Mouse (Mus musculus) hindbrain, embryonic 12.5 days (tissue): Measurements from ENCODE around the gene Erbb4. TPM values are rescaled to one million over a fixed set of nuclear protein-coding genes. Genes with fewer than 3 reads are reported as not detected.

Experiments used
- ATAC-seq: fragments of 200-750 bp; cut with Nextera tagmentation; 2 replicates; pipeline ENCODE4 v1.8.0; 2017; ENCODE audit warnings: moderate TSS enrichment; ENCODE audit not compliant: low FRiP score
- H3K27ac ChIP-seq: fragments of 300-500 bp; sonication (generic); 2 replicates; pipeline ENCODE4 v1.5.1; 2016; ENCODE audit warnings: mild to moderate bottlenecking
- H3K27me3 ChIP-seq: fragments of 300-500 bp; sonication (generic); 2 replicates; pipeline ENCODE4 v1.6.1; 2016; ENCODE audit warnings: mild to moderate bottlenecking
- H3K36me3 ChIP-seq: fragments of 300-500 bp; sonication (generic); 2 replicates; pipeline ENCODE4 v1.6.1; 2016; ENCODE audit warnings: mild to moderate bottlenecking
- H3K4me1 ChIP-seq: fragments of 300-500 bp; sonication (generic); 2 replicates; pipeline ENCODE4 v1.6.1; 2016
- H3K4me2 ChIP-seq: fragments of 300-500 bp; sonication (generic); replicated peaks from 2 replicates; pipeline ENCODE4 v1.6.1; 2016; ENCODE audit warnings: mild to moderate bottlenecking
- H3K4me3 ChIP-seq: fragments of 300-500 bp; sonication (generic); 2 replicates; pipeline ENCODE4 v1.5.1; 2016; ENCODE audit warnings: mild to moderate bottlenecking
- H3K9ac ChIP-seq: fragments of 300-500 bp; sonication (generic); 2 replicates; pipeline ENCODE4 v1.6.1; 2016; ENCODE audit warnings: mild to moderate bottlenecking, moderate library complexity
- H3K9me3 ChIP-seq: fragments of 300-500 bp; sonication (generic); replicated peaks from 2 replicates; pipeline ENCODE4 v1.6.1; 2016; ENCODE audit warnings: mild to moderate bottlenecking
- WGBS: fragments of 180-500 bp; shearing (Covaris S2); methylation state at CpG from one replicate; pipeline ENCODE4 v1.1.7; 2016; 5-methylcytosine and 5-hydroxymethylcytosine counted together
- polyA plus RNA-seq: library from polyadenylated mRNA; unstranded; fragments of >200 nt; fragmentation: Nextera tagmentation; extraction: Ambion mirVana; gene quantifications from 2 replicates; pipeline ENCODE4 v1.2.1, GENCODE M21; 2016

Erbb4 gene
- polyA plus RNA-seq, 1 experiment from 2014 or later: 9.2 TPM

DNA sequence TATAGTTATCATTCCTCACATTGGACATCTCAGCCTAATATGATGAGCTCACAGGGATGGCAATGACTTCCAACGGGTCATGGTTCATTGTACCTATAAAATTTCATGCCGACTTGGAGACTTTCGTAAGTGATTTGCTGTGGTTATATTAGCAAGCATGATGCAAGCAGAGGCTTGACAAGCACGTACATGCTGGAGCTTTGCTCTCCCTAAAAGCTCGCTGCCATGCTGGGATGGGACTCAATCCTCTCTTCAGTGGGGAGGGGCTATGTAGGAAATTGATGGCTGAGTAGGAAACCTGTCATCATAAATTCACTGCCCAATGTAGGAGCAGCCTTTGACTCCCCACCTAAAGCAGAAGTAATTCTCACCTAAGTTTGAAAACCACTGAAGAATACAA, 992.1 kb downstream of the Erbb4 start:
- Histone ChIP-seq H3K36me3 (no peaks in the 10 kb centered on the region), H3K27ac (no peak overlapping the region), H3K9me3 (no peaks in the 10 kb centered on the region), H3K27me3 (no peaks in the 10 kb centered on the region), H3K9ac (no peak overlapping the region), H3K4me1 (peaks cover 5% of the 10 kb centered on the region; the same call in 1 of the 2 replicates), H3K4me3 (no peak overlapping the region), H3K4me2 (no peak overlapping the region)
- ATAC-seq: no peak
- 90% methylated on average over 5 of the region's 5 CpGs for WGBS

DNA sequence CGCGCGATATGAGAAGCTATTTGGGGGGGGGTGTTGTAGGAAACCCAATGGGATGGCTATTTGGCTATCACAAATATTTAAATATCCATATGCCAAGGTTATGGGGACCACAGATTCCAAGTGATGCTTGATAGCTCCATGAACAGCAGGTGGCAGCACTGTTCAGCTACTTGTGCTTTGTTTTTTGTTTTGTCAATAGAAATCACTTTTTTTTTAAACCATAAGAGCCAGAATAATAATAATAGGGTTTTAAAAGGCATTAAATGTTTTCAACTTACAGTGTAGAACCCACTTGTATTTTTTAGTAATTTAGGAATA, 1001.4 kb downstream of the Erbb4 start:
- Histone ChIP-seq H3K9me3 (no peaks in the 10 kb centered on the region), H3K27me3 (no peaks in the 10 kb centered on the region), H3K4me2 (no peak overlapping the region), H3K4me3 (no peak overlapping the region), H3K9ac (no peak overlapping the region), H3K4me1 (no peaks in the 10 kb centered on the region), H3K27ac (no peak overlapping the region), H3K36me3 (no peaks in the 10 kb centered on the region)
- 75% methylated on average over 3 of the region's 3 CpGs for WGBS
- ATAC-seq: no peak

DNA sequence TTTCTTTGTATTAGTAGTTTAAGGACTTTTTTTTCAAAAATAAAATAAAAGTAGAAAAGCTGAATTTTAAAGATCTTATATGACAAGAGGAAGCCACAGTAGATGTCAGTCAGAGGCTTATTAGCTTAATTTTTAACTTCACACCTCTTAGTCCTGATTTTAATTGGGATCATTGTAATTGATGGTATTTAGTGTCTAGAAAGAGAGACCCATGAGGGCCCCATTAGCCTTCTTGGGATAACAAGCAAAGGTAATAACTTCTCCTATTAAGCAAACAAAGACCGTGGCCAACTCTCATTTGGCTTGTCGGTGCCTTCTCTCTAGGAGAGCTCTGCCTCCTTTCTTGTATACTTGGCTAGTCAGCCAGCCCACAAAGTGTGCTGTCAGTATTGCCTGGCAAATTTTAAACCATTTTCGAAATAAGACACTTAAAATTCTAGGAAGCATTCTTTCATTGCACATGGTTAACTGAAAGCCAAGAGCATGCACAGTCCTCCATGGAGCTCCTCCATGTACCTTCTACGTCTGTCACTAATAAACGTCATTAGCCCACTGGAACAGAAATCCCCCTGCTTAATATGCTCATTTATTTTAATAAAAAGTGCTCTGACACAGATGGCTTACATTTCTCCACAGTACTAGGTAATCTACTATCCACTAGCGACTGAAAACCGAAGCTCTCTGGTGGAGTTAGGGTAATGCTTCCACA, 1001.9 kb downstream of the Erbb4 start:
- no peaks in the 10 kb centered on the region for H3K27me3 ChIP-seq
- H3K9me3 ChIP-seq: no peaks in the 10 kb centered on the region
- WGBS: 67% methylated on average over 7 of the region's 7 CpGs
- peak; percentile 73 for ATAC-seq
- H3K9ac ChIP-seq: no peak overlapping the region
- H3K27ac ChIP-seq: 0 out of 2 replicates have a peak overlapping the region, but pooled peaks have one; percentile 3
- no peak overlapping the region for H3K4me3 ChIP-seq
- H3K4me2 ChIP-seq: no peak overlapping the region
- no peaks in the 10 kb centered on the region for H3K4me1 ChIP-seq
- no peaks in the 10 kb centered on the region for H3K36me3 ChIP-seq

DNA sequence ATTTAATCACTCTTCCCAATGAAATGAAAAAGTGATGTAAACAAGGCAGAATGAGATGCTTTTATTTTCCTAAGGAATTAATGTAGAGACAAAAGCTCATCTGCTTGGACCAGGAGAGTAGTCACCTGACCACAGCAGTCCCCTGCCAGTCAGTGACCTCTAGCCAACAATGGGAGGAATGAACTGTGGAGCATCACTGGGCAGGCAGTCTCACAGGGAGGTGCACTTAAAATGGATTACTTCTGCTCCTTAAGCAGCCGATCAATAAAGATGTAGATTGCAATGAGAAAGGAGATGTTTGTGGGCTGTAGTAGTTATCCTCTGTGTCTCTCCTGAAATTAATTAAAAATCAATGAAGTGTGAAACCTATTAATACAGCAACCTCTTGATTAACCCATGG, 1018.2 kb downstream of the Erbb4 start:
- no peaks in the 10 kb centered on the region for H3K27me3 ChIP-seq
- no peak overlapping the region for H3K27ac ChIP-seq
- 63% methylated on average over 1 of the region's 1 CpGs for WGBS
- no peaks in the 10 kb centered on the region for H3K9me3 ChIP-seq
- no peaks in the 10 kb centered on the region for H3K36me3 ChIP-seq
- H3K4me3 ChIP-seq: no peak overlapping the region
- no peaks in the 10 kb centered on the region for H3K4me1 ChIP-seq
- ATAC-seq: 0 out of 2 replicates have a peak, but pooled peaks have one; percentile 50
- H3K9ac ChIP-seq: no peak overlapping the region
- H3K4me2 ChIP-seq: no peak overlapping the region

DNA sequence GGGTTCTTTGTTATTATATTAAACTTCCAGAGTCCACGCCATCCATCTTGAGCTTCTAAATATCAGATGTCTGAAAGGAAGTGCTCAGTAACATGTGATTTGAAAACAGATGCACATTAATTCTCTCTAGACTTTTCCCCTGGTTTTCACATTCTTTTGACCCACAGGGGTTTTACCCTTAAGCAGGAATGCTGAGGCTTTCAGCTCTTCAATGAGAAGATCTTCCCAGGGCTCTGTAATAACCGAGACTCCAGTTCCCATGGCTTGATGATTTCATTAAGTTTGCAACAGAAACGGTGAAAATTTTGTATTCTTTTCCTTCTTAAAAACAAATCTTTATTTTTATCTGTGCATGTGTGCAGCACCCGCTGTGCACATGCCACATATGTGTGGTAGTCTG, 1051.4 kb downstream of the Erbb4 start:
- Histone ChIP-seq H3K27ac (no peak overlapping the region), H3K36me3 (no peaks in the 10 kb centered on the region), H3K9me3 (no peaks in the 10 kb centered on the region), H3K9ac (no peak overlapping the region), H3K4me2 (no peak overlapping the region), H3K27me3 (no peaks in the 10 kb centered on the region), H3K4me1 (no peaks in the 10 kb centered on the region), H3K4me3 (no peak overlapping the region)
- ATAC-seq: no peak
- 77% methylated on average over 4 of the region's 4 CpGs for WGBS

DNA sequence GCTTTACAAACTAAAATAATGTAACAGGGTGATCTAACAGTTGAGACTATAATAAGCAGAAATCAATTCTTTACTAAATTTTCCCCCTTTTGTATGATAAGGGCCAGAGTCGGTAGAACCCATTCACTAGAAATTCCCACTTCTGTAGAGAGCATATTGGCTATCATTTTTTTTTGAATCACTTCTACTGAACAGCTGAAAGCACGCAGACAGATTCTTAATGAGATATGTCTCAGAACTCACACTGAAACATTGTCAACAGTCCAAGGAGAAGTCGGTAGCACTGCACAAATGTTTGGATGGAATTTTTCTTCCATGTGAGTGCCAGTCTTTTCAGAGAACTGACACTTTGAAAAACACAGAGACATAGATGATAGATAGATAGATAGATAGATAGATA, 1053.1 kb downstream of the Erbb4 start:
- H3K9me3 ChIP-seq: no peaks in the 10 kb centered on the region
- no peaks in the 10 kb centered on the region for H3K4me1 ChIP-seq
- no peaks in the 10 kb centered on the region for H3K36me3 ChIP-seq
- no peak overlapping the region for H3K27ac ChIP-seq
- no peaks in the 10 kb centered on the region for H3K27me3 ChIP-seq
- no peak overlapping the region for H3K4me3 ChIP-seq
- no peak for ATAC-seq
- H3K9ac ChIP-seq: no peak overlapping the region
- H3K4me2 ChIP-seq: no peak overlapping the region
- 80% methylated on average over 3 of the region's 3 CpGs for WGBS

DNA sequence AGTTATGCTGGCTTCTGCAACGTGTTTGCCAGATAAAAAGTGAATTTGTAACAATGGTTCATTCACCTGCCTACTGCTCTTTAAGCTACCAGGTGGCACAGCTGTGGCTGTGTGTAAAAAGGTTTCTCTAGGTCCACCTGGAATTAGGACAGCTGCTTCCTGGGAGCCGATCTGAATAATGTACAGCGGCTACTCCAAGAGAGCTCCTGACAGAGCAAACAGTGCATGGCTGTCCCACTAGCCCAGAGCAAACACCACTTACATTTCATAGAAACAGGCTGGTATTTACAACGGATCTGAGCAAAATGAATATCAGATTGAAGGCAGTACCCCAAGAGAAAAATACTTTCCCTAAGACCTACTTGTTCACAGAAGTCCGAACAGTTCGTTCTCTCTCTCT, 1058.0 kb downstream of the Erbb4 start:
- H3K4me3 ChIP-seq: no peak overlapping the region
- H3K9ac ChIP-seq: no peak overlapping the region
- peaks cover 13% of the 10 kb centered on the region; the same call in 1 of the 2 replicates for H3K4me1 ChIP-seq
- H3K27me3 ChIP-seq: no peaks in the 10 kb centered on the region
- no peak overlapping the region for H3K4me2 ChIP-seq
- ATAC-seq: no peak
- WGBS: 67% methylated on average over 6 of the region's 6 CpGs
- H3K27ac ChIP-seq: peak overlapping the region; percentile 52; the same call in 1 of the 2 replicates
- no peaks in the 10 kb centered on the region for H3K36me3 ChIP-seq
- no peaks in the 10 kb centered on the region for H3K9me3 ChIP-seq

DNA sequence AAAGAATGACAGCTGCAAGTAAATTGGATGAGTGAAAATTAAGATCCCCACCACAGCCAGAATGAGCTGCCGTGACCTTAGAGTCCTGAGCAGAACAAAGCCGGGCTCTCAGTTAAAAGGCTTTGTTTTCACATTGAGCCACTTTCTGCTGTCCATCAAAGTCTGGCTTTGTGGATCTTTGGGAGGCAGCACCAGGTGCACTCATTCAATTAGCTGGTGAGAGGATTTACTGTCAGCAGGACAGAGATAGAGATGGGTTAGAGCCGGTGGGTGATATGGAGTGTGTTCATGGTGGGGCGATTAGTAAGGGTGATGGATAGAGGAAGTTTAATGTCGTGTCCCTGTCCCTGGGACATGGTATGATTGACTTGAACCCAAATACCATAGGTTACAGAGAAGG, 1060.7 kb downstream of the Erbb4 start:
- Histone ChIP-seq H3K36me3 (no peaks in the 10 kb centered on the region), H3K27ac (peak overlapping the region; percentile 81), H3K9me3 (no peaks in the 10 kb centered on the region), H3K4me3 (peak overlapping the region; percentile 25; the same call in 1 of the 2 replicates), H3K4me1 (peaks cover 13% of the 10 kb centered on the region; the same call in 1 of the 2 replicates), H3K4me2 (peak overlapping the region; percentile 50), H3K27me3 (no peaks in the 10 kb centered on the region), H3K9ac (no peak overlapping the region)
- WGBS: 3% methylated on average over 5 of the region's 5 CpGs
- ATAC-seq: peak; percentile 91

DNA sequence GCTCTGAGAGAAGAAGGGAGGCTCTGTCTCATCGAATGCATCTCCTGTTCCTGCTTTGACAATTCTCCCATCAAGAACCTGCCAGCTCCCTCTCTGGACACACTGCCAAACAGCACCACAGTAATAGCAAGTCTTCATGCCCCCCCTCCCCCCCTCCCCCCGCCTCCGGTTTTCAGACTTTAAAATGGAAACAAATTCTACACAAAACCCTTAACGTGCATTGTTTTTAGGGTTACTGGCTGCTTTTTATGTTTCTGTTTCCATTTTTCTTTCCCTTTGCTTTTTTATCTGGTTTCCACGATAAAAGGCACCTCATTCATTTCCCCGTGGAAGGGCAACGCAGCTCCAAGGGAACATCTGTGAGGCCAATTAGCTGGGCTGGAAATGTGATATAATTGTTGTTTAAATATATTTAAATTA, 1061.3 kb downstream of the Erbb4 start:
- no peaks in the 10 kb centered on the region for H3K27me3 ChIP-seq
- ATAC-seq: peak; percentile 82
- H3K9ac ChIP-seq: peak overlapping the region; percentile 18; the same call in 1 of the 2 replicates
- no peaks in the 10 kb centered on the region for H3K9me3 ChIP-seq
- H3K4me3 ChIP-seq: peak overlapping the region; percentile 25
- peaks cover 13% of the 10 kb centered on the region; the same call in 1 of the 2 replicates for H3K4me1 ChIP-seq
- H3K4me2 ChIP-seq: peak overlapping the region; percentile 50
- WGBS: 5% methylated on average over 7 of the region's 7 CpGs
- peak overlapping the region; percentile 81 for H3K27ac ChIP-seq
- no peaks in the 10 kb centered on the region for H3K36me3 ChIP-seq

DNA sequence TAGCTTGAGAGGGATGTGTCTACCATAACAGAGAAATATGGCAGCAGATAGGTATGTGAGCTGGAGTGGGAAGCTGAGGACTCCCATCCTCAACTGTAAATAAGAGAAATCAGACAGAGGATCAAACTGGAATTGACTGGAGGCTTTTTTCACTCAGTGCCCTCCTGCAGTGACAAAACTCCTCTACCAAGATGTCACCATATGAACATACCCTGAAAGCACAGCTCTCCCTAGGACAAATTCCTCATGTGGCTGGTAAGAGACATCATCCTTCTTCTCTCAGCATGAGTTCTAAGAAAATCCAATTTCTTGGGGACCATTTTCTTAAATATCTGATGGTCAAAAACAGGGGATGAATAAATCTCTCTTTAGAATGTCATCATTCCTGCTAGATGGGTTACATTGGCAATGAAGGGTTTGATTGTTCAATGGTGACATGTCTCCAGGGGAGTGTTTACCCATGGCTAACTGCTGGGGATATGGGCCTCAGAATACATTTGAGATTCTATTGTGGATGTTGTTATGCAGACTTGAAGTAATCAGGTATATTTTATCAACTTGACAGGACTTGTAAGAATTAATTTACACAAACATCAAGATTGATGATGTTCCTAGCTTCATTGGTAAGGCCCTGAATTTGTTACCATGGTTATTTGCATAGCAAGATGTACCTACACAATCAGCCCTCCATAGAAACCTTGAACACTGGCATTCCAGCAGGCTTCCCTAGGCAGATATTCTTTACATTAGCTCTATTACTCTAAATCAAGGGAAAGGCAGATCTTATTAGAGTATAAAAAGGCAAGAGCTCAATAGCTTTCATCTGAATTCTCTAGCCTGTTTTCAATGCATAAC, 1083.5 kb downstream of the Erbb4 start:
- Histone ChIP-seq H3K4me2 (no peak overlapping the region), H3K9me3 (no peaks in the 10 kb centered on the region), H3K4me1 (no peaks in the 10 kb centered on the region), H3K9ac (no peak overlapping the region), H3K36me3 (no peaks in the 10 kb centered on the region), H3K27ac (no peak overlapping the region), H3K4me3 (no peak overlapping the region), H3K27me3 (no peaks in the 10 kb centered on the region)
- ATAC-seq: 0 out of 2 replicates have a peak, but pooled peaks have one; percentile 50

DNA sequence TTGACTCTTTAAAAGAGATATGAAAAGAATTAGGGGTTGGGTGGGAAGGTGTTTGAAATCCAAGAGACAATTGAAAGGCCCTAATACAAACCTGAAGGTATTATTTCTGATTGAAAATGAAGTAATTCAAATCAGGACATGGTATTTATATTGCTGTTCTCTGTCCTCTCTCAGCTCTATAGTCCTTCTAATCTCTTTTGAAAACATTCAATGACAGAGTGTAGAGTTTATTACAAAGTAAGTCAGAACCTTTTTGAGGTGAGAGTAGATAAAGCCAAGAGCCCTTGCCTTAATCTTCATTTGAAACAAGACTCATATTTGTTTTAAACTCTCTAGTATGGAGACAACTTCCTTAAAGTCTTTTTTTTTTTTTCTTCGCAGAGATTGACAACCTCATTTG, 1087.8 kb downstream of the Erbb4 start:
- WGBS: 92% methylated on average over 1 of the region's 1 CpGs
- H3K27ac ChIP-seq: no peak overlapping the region
- H3K9ac ChIP-seq: no peak overlapping the region
- no peaks in the 10 kb centered on the region for H3K27me3 ChIP-seq
- H3K4me1 ChIP-seq: no peaks in the 10 kb centered on the region
- no peaks in the 10 kb centered on the region for H3K9me3 ChIP-seq
- no peak overlapping the region for H3K4me3 ChIP-seq
- no peak overlapping the region for H3K4me2 ChIP-seq
- no peak for ATAC-seq
- no peaks in the 10 kb centered on the region for H3K36me3 ChIP-seq

DNA sequence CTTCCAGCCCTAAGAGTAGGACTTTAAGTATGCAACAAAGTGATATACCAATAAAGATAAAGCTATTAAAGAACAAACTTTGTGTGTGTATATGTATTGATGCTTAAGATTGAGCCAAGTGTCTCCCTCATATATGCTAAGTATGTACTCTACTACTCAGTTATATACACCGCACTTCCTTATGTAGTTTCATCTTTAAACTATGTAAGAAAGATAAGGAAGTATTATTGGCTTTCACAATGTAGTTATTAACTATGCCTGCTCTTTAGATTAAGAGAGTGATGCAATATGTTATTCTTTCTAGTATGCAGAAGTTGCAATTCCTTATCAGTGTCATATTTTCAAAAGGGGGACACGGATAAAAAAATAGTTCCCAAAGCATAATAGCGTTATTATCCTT, 1088.2 kb downstream of the Erbb4 start:
- WGBS: 90% methylated on average over 3 of the region's 3 CpGs
- no peaks in the 10 kb centered on the region for H3K27me3 ChIP-seq
- no peaks in the 10 kb centered on the region for H3K36me3 ChIP-seq
- no peaks in the 10 kb centered on the region for H3K4me1 ChIP-seq
- H3K27ac ChIP-seq: no peak overlapping the region
- no peaks in the 10 kb centered on the region for H3K9me3 ChIP-seq
- H3K9ac ChIP-seq: no peak overlapping the region
- ATAC-seq: no peak
- no peak overlapping the region for H3K4me3 ChIP-seq
- H3K4me2 ChIP-seq: no peak overlapping the region
